Mouse (Mus musculus) stomach, embryonic 16.5 days (tissue): ENCODE measurements around the gene Ankrd55. TPM values are rescaled to one million over a fixed set of nuclear protein-coding genes. Genes with fewer than 3 reads are reported as not detected.

ENCODE experiments used
- ATAC-seq: fragments of 200-750 bp; cut with Nextera tagmentation; 2 replicates; pipeline ENCODE4 v1.8.0; 2017; ENCODE audit warnings: moderate number of reproducible peaks, moderate TSS enrichment; ENCODE audit not compliant: insufficient read depth, low FRiP score
- H3K27ac ChIP-seq: fragments of 300-500 bp; sonication (generic); 2 replicates; pipeline ENCODE4 v1.5.1; 2014; ENCODE audit warnings: low read length
- H3K27me3 ChIP-seq: fragments of 300-500 bp; sonication (generic); 2 replicates; pipeline ENCODE4 v1.6.1; 2014; ENCODE audit warnings: low read length, control low read depth, mixed read lengths; ENCODE audit not compliant: control insufficient read depth, insufficient read depth
- H3K36me3 ChIP-seq: fragments of 300-500 bp; sonication (generic); 2 replicates; pipeline ENCODE4 v1.6.1; 2014; ENCODE audit warnings: low read length; ENCODE audit not compliant: control insufficient read depth, insufficient read depth
- H3K4me1 ChIP-seq: fragments of 300-500 bp; sonication (generic); 2 replicates; pipeline ENCODE4 v1.6.1; 2014; ENCODE audit warnings: low read length, control low read depth, mixed read lengths; ENCODE audit not compliant: control insufficient read depth, insufficient read depth
- H3K4me2 ChIP-seq: fragments of 300-500 bp; sonication (generic); 2 replicates; pipeline ENCODE4 v1.6.1; 2014; ENCODE audit warnings: low read depth, low read length, mixed read lengths
- H3K4me3 ChIP-seq: fragments of 300-500 bp; sonication (generic); replicated peaks from 2 replicates; pipeline ENCODE4 v1.5.1; 2014; ENCODE audit warnings: mild to moderate bottlenecking, low read length
- H3K9ac ChIP-seq: fragments of 300-500 bp; sonication (generic); 2 replicates; pipeline ENCODE4 v1.6.1; 2014; ENCODE audit warnings: low read length
- H3K9me3 ChIP-seq: fragments of 300-500 bp; sonication (generic); replicated peaks from 2 replicates; pipeline ENCODE4 v1.6.1; 2016; ENCODE audit warnings: low read length, control low read depth; ENCODE audit not compliant: control insufficient read depth
- WGBS: fragments of 180-500 bp; shearing (Covaris S2); extraction: QIAGEN DNeasy Blood & Tissue Kit; methylation state at CpG from one replicate; pipeline ENCODE4 v1.1.7; 2014; 5-methylcytosine and 5-hydroxymethylcytosine counted together
- polyA plus RNA-seq: library from polyadenylated mRNA; unstranded; fragments of >200 nt; fragmentation: Nextera tagmentation; extraction: Ambion mirVana; gene quantifications from 2 replicates; pipeline ENCODE4 v1.2.1, GENCODE M21; 2015

Ankrd55 gene
- polyA plus RNA-seq, 1 experiment from 2014 or later = 0.39 TPM

GRCm38 (mm10) chr13:112415896-112416295 lies 127.6 kb downstream of the Ankrd55 start:
- Histone ChIP-seq H3K9ac (no peak overlapping the region), H3K4me1 (peaks cover 9% of the 10 kb centered on the region), H3K36me3 (no peaks in the 10 kb centered on the region), H3K9me3 (no peaks in the 10 kb centered on the region), H3K4me2 (no peak overlapping the region), H3K27me3 (no peaks in the 10 kb centered on the region), H3K27ac (peak overlapping the region; percentile 46; the same call in 1 of the 2 replicates), H3K4me3 (no peak overlapping the region)
- no peak for ATAC-seq
- WGBS = 75% methylated on average over 6 of the region's 6 CpGs

DNA sequence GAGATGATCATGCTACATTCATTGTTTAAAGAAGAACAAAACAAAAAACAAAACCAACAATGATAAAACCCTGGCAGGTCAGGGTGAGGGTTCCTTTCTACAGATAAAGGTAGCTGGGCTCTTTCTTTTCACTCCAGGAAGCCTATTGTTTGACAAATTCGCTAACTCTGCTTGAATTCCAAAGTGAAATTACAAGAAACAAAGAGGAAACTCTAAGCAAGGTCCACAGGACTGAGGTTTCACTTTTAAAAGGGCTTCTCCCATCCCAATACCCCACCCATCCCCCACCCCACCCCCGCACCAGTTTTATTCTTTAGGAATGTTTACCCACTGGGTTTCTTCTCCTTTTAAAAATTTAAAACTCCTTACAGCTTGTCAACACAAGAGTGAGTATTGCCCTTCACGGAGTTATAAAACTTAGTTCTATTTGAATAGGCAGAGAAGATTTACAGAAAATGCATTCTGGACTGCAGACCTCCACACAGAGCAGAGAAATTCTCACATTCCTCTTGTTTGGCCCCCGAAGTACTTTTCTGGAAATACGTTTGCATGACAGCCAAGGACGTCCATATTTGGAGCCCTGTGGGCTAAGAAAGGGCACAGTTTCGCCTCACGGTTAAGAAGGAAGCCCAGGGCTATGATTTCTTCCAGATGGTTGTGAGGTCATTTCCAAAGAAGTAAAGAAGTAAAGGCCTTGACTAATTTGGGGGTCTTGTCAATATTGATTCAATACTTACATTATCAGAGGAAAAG lies 128.3 kb downstream of the Ankrd55 start:
- Histone ChIP-seq H3K27ac (peak overlapping the region; percentile 66), H3K4me1 (peaks cover 9% of the 10 kb centered on the region), H3K9me3 (no peaks in the 10 kb centered on the region), H3K4me2 (peak overlapping the region; percentile 34), H3K27me3 (no peaks in the 10 kb centered on the region), H3K36me3 (no peaks in the 10 kb centered on the region), H3K9ac (no peak overlapping the region; the same call in 1 of the 2 replicates), H3K4me3 (no peak overlapping the region)
- peak; percentile 25; the same call in 1 of the 2 replicates for ATAC-seq
- 13% methylated on average over 8 of the region's 8 CpGs for WGBS

DNA sequence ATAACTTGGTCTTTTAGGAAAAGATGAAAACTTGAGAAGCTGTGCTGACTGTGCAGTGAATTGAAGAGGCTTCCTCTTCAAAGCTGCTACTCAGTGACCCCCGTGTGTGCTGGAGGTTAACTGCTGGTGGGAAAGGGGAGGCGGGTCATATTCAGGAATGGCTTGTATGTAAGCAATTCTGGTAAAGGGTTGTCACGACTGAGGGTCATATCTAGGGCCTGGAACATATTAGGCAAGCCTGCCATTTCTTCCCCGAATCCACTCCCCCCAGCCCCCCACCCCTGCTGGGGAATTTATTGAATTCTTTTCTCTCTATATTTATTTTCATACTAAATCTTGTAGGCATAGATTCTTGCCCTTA lies 128.9 kb downstream of the Ankrd55 start:
- WGBS = 26% methylated on average over 4 of the region's 4 CpGs
- Histone ChIP-seq H3K27me3 (no peaks in the 10 kb centered on the region), H3K9me3 (no peaks in the 10 kb centered on the region), H3K36me3 (no peaks in the 10 kb centered on the region), H3K4me1 (peaks cover 9% of the 10 kb centered on the region), H3K9ac (no peak overlapping the region; the same call in 1 of the 2 replicates), H3K27ac (peak overlapping the region; percentile 66; the same call in 1 of the 2 replicates), H3K4me3 (no peak overlapping the region), H3K4me2 (peak overlapping the region; percentile 34; the same call in 1 of the 2 replicates)
- no peak for ATAC-seq

- no peaks in the 10 kb centered on the region for H3K27me3 ChIP-seq
- H3K9ac ChIP-seq = no peak overlapping the region
- peaks cover 9% of the 10 kb centered on the region for H3K4me1 ChIP-seq
- 78% methylated on average over 2 of the region's 2 CpGs for WGBS
- ATAC-seq = no peak
- H3K27ac ChIP-seq = no peak overlapping the region
- H3K36me3 ChIP-seq = no peaks in the 10 kb centered on the region
- H3K4me3 ChIP-seq = no peak overlapping the region
- no peak overlapping the region for H3K4me2 ChIP-seq
- no peaks in the 10 kb centered on the region for H3K9me3 ChIP-seq
These were observed 129.7 kb downstream of the Ankrd55 start for GRCm38 (mm10) chr13:112417861-112418423.

DNA sequence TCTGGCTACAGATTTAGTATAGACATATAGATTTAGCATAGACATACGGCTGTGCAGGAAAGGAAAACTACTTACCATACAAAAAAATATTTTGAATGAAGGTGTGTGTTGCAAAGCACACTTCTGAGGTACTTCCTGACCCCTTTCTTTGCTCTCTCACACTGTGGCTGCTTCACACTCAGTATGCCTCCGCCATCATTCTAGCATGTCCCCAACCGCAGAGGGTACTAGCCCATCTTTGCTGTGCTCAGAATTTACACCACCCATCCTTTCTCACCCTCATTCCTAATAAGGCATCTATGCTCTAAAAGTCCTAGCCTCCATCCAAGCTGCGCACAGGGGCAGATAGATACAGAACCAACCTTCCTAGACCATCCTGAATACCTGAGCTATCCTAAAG lies 130.3 kb downstream of the Ankrd55 start:
- Histone ChIP-seq H3K9me3 (no peaks in the 10 kb centered on the region), H3K27me3 (no peaks in the 10 kb centered on the region), H3K9ac (no peak overlapping the region), H3K4me2 (no peak overlapping the region), H3K4me3 (no peak overlapping the region), H3K36me3 (no peaks in the 10 kb centered on the region), H3K27ac (no peak overlapping the region), H3K4me1 (peaks cover 9% of the 10 kb centered on the region)
- no peak for ATAC-seq
- WGBS = 92% methylated on average over 4 of the region's 4 CpGs

DNA sequence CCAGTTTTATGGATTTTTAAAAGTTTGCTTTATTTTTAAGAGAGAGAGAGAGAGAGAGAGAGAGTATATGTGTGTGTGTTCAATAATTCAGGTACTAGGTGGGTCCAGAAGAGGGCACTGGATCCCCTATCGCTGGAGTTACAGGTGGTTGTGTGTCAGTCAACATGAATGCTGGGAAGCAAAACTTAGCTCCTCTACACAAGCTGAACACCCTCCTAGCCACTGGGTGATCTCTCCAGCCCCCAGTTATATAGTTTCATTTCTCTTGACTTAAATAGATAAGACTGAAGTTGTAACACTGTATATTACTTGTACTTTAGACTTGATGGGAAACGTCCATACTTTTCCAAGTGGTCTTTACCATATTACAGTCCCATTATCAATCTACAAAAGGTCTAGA lies 136.0 kb downstream of the Ankrd55 start:
- 85% methylated on average over 2 of the region's 2 CpGs for WGBS
- no peak for ATAC-seq
- Histone ChIP-seq H3K27me3 (no peaks in the 10 kb centered on the region), H3K9ac (no peak overlapping the region), H3K4me3 (no peak overlapping the region), H3K4me1 (no peaks in the 10 kb centered on the region), H3K36me3 (no peaks in the 10 kb centered on the region), H3K27ac (no peak overlapping the region), H3K4me2 (no peak overlapping the region), H3K9me3 (no peaks in the 10 kb centered on the region)

GRCm38 (mm10) chr13:112424635-112425034 lies 136.4 kb downstream of the Ankrd55 start:
- Histone ChIP-seq H3K4me2 (no peak overlapping the region), H3K4me1 (no peaks in the 10 kb centered on the region), H3K27me3 (no peaks in the 10 kb centered on the region), H3K36me3 (no peaks in the 10 kb centered on the region), H3K9ac (no peak overlapping the region), H3K27ac (no peak overlapping the region), H3K9me3 (no peaks in the 10 kb centered on the region), H3K4me3 (no peak overlapping the region)
- 67% methylated on average over 7 of the region's 7 CpGs for WGBS
- no peak for ATAC-seq

- no peaks in the 10 kb centered on the region for H3K36me3 ChIP-seq
- H3K9ac ChIP-seq = no peak overlapping the region
- 43% methylated on average over 8 of the region's 8 CpGs for WGBS
- no peaks in the 10 kb centered on the region for H3K27me3 ChIP-seq
- H3K9me3 ChIP-seq = no peaks in the 10 kb centered on the region
- ATAC-seq = no peak
- no peak overlapping the region for H3K4me2 ChIP-seq
- no peaks in the 10 kb centered on the region for H3K4me1 ChIP-seq
- no peak overlapping the region for H3K27ac ChIP-seq
- H3K4me3 ChIP-seq = no peak overlapping the region
These were observed 137.0 kb downstream of the Ankrd55 start for GRCm38 (mm10) chr13:112425181-112425654.

DNA sequence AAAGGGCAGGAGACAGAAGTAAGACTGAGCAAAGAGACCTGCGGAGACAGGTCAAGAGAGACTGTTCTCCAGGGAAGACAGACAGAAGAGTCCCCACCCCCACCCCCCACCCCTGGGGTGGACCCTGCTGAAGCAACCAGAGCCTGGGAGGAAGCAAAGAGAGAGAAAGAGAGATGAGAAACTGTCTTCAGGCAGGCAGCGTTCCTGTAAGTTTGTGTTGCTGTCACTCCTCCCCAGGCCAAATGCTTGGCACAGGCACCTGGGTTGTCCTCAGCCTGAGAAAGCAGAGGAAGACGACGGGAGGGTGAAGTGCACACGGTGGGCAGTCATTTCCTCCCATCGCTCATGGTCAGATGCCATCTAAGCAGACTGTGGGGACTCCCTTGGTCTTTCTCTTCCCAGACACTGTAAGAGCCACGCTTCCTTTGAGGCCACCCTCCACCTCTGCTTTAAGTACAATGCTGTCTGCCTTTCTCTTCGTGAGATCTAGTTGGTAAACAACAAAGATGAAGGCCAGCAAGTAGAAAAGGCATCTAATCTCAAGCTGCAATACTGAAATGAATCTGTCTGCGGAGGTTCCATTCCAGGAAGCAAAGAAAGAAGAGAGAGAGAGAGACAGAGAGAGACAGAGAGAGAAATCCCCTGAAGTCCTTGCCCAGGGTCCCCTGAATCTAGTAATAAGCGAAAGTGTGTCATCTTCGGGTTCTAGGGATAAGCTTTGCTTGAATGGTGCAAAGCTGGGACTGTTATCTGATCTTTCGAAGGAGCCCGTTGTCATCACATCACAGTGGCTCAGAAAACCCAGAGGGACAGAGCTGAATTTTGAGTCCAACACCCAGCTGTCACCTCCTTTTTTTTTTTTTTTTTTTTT lies 138.2 kb downstream of the Ankrd55 start:
- Histone ChIP-seq H3K4me3 (no peak overlapping the region), H3K36me3 (no peaks in the 10 kb centered on the region), H3K4me2 (no peak overlapping the region), H3K9ac (no peak overlapping the region), H3K27ac (no peak overlapping the region), H3K4me1 (no peaks in the 10 kb centered on the region), H3K9me3 (no peaks in the 10 kb centered on the region), H3K27me3 (no peaks in the 10 kb centered on the region)
- WGBS = 59% methylated on average over 13 of the region's 13 CpGs
- ATAC-seq = no peak
